Mouse (Mus musculus) B cell, adult 67 days (primary cell): Measurements from ENCODE around the gene Pgm2l1. TPM values are rescaled to one million over a fixed set of nuclear protein-coding genes. Genes with fewer than 3 reads are reported as not detected.

Experiments used
- total RNA-seq, 2 experiments: library from RNA; stranded (reverse); gene quantifications; 4 replicates each; pipeline ENCODE4 v1.2.4; 2023

Gene Pgm2l1
- 10 to 100 TPM; 20.7 to 23.3 TPM for total RNA-seq

GRCm38 (mm10) chr7:100227158-100227875 lies at the start of gene Pgm2l1:
TSS of gene Pgm2l1 (plus strand) at chr7:100227394.

GRCm38 (mm10) chr7:100285383-100285782 lies 58.2 kb downstream of the Pgm2l1 start, which contains the start of gene P4ha3:
TSS of gene P4ha3 (plus strand) at chr7:100285520.

Other genes with a start within 250 kb of the Pgm2l1 start
- 10 to 100 TPM; 31.5 to 41.1 TPM for gene Rnf169, start 246.9 kb upstream of the Pgm2l1 start, total RNA-seq
- not detected for gene Chrdl2, start 221.2 kb upstream of the Pgm2l1 start, total RNA-seq
- 10 to 100 TPM; 70.5 to 76.2 TPM for gene Pold3, start 105.8 kb upstream of the Pgm2l1 start, total RNA-seq
- 1 to 10 TPM; 1.0 to 1.9 TPM for gene Lipt2, start 68.1 kb upstream of the Pgm2l1 start, total RNA-seq
- gene Kcne3, start 50.9 kb upstream of the Pgm2l1 start, total RNA-seq = not detected
- under 1 TPM in 1 of 2 experiments, not detected in 1; 0.26 TPM for gene P4ha3, start 58.1 kb downstream of the Pgm2l1 start, total RNA-seq
- 10 to 100 TPM; 66.3 to 70.3 TPM for gene C2cd3, start 144.8 kb downstream of the Pgm2l1 start, total RNA-seq
- gene Ppme1, start 144.9 kb downstream of the Pgm2l1 start, total RNA-seq = 10 to 100 TPM; 30.5 to 38.2 TPM
- 1 to 10 TPM in 1 of 2 experiments, under 1 TPM in 1; 0.62 to 1.3 TPM for gene Ucp3, start 245.6 kb downstream of the Pgm2l1 start, total RNA-seq